Mouse (Mus musculus) lung, postnatal 0 days (tissue): ENCODE measurements around the gene Iqcf1.

ENCODE experiments used
- CTCF ChIP-seq: IDR thresholded peaks from 2 replicates; pipeline ENCODE4 v1.5.1; 2016; ENCODE audit warnings: antibody characterized with exemption, mild to moderate bottlenecking
- EP300 ChIP-seq: IDR thresholded peaks from 2 replicates; pipeline ENCODE4 v1.6.1; 2016; ENCODE audit warnings: antibody characterized with exemption, mild to moderate bottlenecking, control low read depth

GRCm38 (mm10) chr9:106467746-106468145 is 32.0 kb upstream of the Iqcf1 start:
- no peak for TF ChIP-seq CTCF
- TF ChIP-seq EP300: no peak
